Mouse (Mus musculus) kidney, adult 2 months (tissue): ENCODE results near the gene Gemin5.

ENCODE experiments used
- CTCF ChIP-seq: fragments of 200-500 bp; conservative IDR thresholded peaks from 2 replicates; pipeline ENCODE4 v1.5.1; 2011; ENCODE audit warnings: low read depth, mild to moderate bottlenecking, control low read depth, low read length, moderate library complexity, mixed read lengths; ENCODE audit not compliant: insufficient read depth, insufficient read length
- POLR2A ChIP-seq: fragments of 200-500 bp; IDR thresholded peaks from one replicate; pipeline ENCODE4 v1.6.1; 2011; ENCODE audit warnings: low read depth, low read length, control low read depth

- TF ChIP-seq CTCF = no peak
- no peak for TF ChIP-seq POLR2A
Observed at GRCm38 (mm10) chr11:58134869-58135268, 33.5 kb downstream of the Gemin5 start.
